Mouse (Mus musculus): ENCODE data around the gene Parp16. TPM values are rescaled to one million over a fixed set of nuclear protein-coding genes. Genes with fewer than 3 reads are reported as not detected.

Parp16 gene
- total and polyA plus RNA-seq, 3 experiments, result 0.44 to 1.7 (median 0.81) TPM

- no peak for TF ChIP-seq PAX5 (IDR thresholded peaks at IDR 0.05; ENCODE audit: low read length)
- TF ChIP-seq POLR2AphosphoS2 (IDR thresholded peaks at IDR 0.05; ENCODE audit: low read depth, low read length), result no peak
- 0 out of 2 replicates have a peak, but pooled peaks have one; percentile 27 for TF ChIP-seq MYC (IDR thresholded peaks at IDR 0.05; ENCODE audit: low read depth, low read length)
- TF ChIP-seq RAD21 (IDR thresholded peaks at IDR 0.05; ENCODE audit: low read depth, low read length), result no peak
- TF ChIP-seq ZKSCAN1 (IDR thresholded peaks at IDR 0.05; ENCODE audit: borderline replicate concordance, low read depth, low read length), result no peak
- TF ChIP-seq MEF2A (IDR thresholded peaks at IDR 0.05; ENCODE audit: borderline replicate concordance, low read depth, low read length), result no peak
These were observed 21.8 kb downstream of the Parp16 start (continued) for GRCm38 (mm10) chr9:65216972-65217371.

GRCm38 (mm10) chr9:65217661-65218060 lies 22.5 kb downstream of the Parp16 start:
- in situ Hi-C loops (cut with MboI; ENCODE audit: low pct_ligation_motif_present, low pct_unique_long_range_greater_than_20kb, low sequenced_read_pairs) (no loop called here), dilution Hi-C loops (cut with MboI; ENCODE audit: extremely low pct_ligation_motif_present, extremely low pct_unique_long_range_greater_than_20kb, low sequenced_read_pairs) (no loop called here)
- Histone ChIP-seq H3K9me3 (replicated peaks; ENCODE audit: low read length) (no peaks in the 10 kb centered on the region), H3K4me1 (ENCODE audit: control insufficient read depth in 1 of 2, insufficient read depth in 2 of 2) (peaks cover 0 to 20% of the 10 kb centered on the region in 2 experiments; a peak in 2 of 4 replicates), H3K4me2 (ENCODE audit: insufficient read depth, low read depth, poor library complexity, severe bottlenecking) (no peak overlapping the region), H3K36me3 (replicated peaks in 1 of 2; ENCODE audit: control insufficient read depth in 1 of 2, insufficient read depth in 1 of 2, low read length in 1 of 2) (no peaks in the 10 kb centered on the region), H3K27ac (ENCODE audit: insufficient read depth, low read depth) (no peak overlapping the region), H3K9ac (ENCODE audit: insufficient read depth, low read depth) (no peak overlapping the region), H3K79me2 (replicated peaks; ENCODE audit: control insufficient read depth, extremely low read depth, insufficient read depth, poor library complexity, severe bottlenecking) (no peaks in the 10 kb centered on the region), H3K4me3 (replicated peaks in 1 of 3; ENCODE audit: low read depth in 2 of 3, low read length in 2 of 3, poor library complexity in 1 of 3) (no peak overlapping the region), H3K27me3 (replicated peaks) (peaks cover 6% of the 10 kb centered on the region)
- no peak for TF ChIP-seq RCOR1 (conservative IDR thresholded peaks at IDR 0.05; ENCODE audit: low read depth, low read length)
- TF ChIP-seq POLR2A (IDR thresholded peaks at IDR 0.05; ENCODE audit: low read depth, low read length), result no peak
- TF ChIP-seq MAX (IDR thresholded peaks at IDR 0.05; ENCODE audit: low read length), result no peak
- TF ChIP-seq USF2 (conservative IDR thresholded peaks at IDR 0.05; ENCODE audit: low read depth, low read length), result no peak
- TF ChIP-seq MYC (IDR thresholded peaks at IDR 0.05; ENCODE audit: low read depth, low read length), result no peak
- no peak for TF ChIP-seq GABPA (IDR thresholded peaks at IDR 0.05; ENCODE audit: insufficient replicate concordance, low read depth, low read length)
- TF ChIP-seq ZMIZ1 (IDR thresholded peaks at IDR 0.05; ENCODE audit: low read depth, low read length), result no peak
- TF ChIP-seq SIN3A (IDR thresholded peaks at IDR 0.05; ENCODE audit: low read length), result no peak
- no peak for TF ChIP-seq CHD2 (IDR thresholded peaks at IDR 0.05; ENCODE audit: low read length)
- no peak for TF ChIP-seq TBP (conservative IDR thresholded peaks at IDR 0.05; ENCODE audit: low read depth, low read length)
- TF ChIP-seq JUND (conservative IDR thresholded peaks at IDR 0.05; ENCODE audit: low read depth, low read length), result no peak
- no peak for DNase-seq (ENCODE audit: extremely low read depth)

- TF ChIP-seq POLR2AphosphoS2 (IDR thresholded peaks at IDR 0.05; ENCODE audit: low read depth, low read length), result no peak
- TF ChIP-seq SMC3 (IDR thresholded peaks at IDR 0.05; ENCODE audit: low read depth, low read length), result no peak
- TF ChIP-seq HCFC1 (IDR thresholded peaks at IDR 0.05; ENCODE audit: low read depth, low read length), result no peak
- no peak for TF ChIP-seq PAX5 (IDR thresholded peaks at IDR 0.05; ENCODE audit: low read length)
- TF ChIP-seq USF2 (conservative IDR thresholded peaks at IDR 0.05; ENCODE audit: low read depth, low read length), result no peak
- H3K9me3 ChIP-seq (replicated peaks; ENCODE audit: low read length), result no peaks in the 10 kb centered on the region
- no peak overlapping the region for H3K4me2 ChIP-seq (ENCODE audit: insufficient read depth, low read depth, poor library complexity, severe bottlenecking)
- in situ Hi-C loops (cut with MboI; ENCODE audit: low pct_ligation_motif_present, low pct_unique_long_range_greater_than_20kb, low sequenced_read_pairs) (no loop called here), dilution Hi-C loops (cut with MboI; ENCODE audit: extremely low pct_ligation_motif_present, extremely low pct_unique_long_range_greater_than_20kb, low sequenced_read_pairs) (no loop called here)
- no peak for DNase-seq (ENCODE audit: extremely low read depth)
- no peak overlapping the region for H3K4me3 ChIP-seq (replicated peaks in 1 of 3; ENCODE audit: low read depth in 2 of 3, low read length in 2 of 3, poor library complexity in 1 of 3)
- no peak overlapping the region for H3K9ac ChIP-seq (ENCODE audit: insufficient read depth, low read depth)
- H3K27ac ChIP-seq (ENCODE audit: insufficient read depth, low read depth), result no peak overlapping the region
- H3K36me3 ChIP-seq (replicated peaks in 1 of 2; ENCODE audit: control insufficient read depth in 1 of 2, insufficient read depth in 1 of 2, low read length in 1 of 2), result no peaks in the 10 kb centered on the region
- H3K4me1 ChIP-seq (ENCODE audit: control insufficient read depth in 1 of 2, insufficient read depth in 2 of 2), result peaks cover 0 to 20% of the 10 kb centered on the region in 2 experiments; a peak in 2 of 4 replicates
- H3K79me2 ChIP-seq (replicated peaks; ENCODE audit: control insufficient read depth, extremely low read depth, insufficient read depth, poor library complexity, severe bottlenecking), result no peaks in the 10 kb centered on the region
- H3K27me3 ChIP-seq (replicated peaks), result peaks cover 6% of the 10 kb centered on the region
These were observed 23.8 kb downstream of the Parp16 start for GRCm38 (mm10) chr9:65218916-65219315.
